Mouse (Mus musculus) lung, postnatal 4 days (tissue): ENCODE data around the gene Nek7.
A peak's percentile ranks its signal among the peaks of the same experiment; 100 is the strongest.

Experiments used
- DNase-seq, 2 experiments: peaks; one replicate each; pipeline ENCODE4 v3.0.0; 2021

The Nek7 gene

DNA sequence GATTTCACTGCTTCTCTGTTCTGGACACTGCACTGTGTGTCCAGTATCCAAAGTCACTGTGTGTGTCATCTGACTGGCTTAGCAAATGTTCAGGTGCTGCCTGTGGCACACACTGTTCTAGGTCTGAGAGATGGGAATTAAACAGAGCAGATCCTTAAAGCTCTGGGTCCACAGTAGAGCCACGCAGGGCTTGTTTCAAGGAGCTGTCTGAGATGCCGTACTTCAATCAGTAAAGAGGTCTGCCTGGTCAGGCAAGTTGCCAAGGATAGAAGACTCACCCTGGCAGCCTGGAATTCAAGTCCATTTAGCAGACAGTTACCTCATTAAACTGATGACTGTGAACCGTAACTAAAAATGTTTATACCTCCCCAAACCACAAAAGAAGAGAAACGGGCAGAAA, 112.9 kb downstream of the Nek7 start:
- peak in 1 of 2 experiments; percentile 23 for DNase-seq

DNA sequence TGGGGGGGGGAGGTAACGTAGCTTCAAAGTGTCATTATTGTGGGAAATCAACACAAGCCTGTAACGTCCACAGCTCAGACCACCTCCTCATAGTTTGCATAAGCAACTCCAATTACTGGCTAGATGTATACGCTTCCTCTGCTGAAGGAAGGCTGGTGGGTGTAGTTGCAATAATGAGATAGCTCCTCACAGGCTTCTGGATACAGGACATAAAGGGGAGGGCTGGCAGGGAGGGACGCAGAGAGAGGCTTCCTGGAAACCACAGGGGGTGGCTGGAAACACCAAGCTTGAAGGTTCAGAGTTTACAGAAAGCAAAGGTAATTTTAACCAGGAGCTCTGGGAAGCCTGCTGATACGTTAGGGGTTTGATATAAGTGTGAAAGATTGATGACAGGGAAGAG, 115.7 kb downstream of the Nek7 start:
- no peak for DNase-seq

DNA sequence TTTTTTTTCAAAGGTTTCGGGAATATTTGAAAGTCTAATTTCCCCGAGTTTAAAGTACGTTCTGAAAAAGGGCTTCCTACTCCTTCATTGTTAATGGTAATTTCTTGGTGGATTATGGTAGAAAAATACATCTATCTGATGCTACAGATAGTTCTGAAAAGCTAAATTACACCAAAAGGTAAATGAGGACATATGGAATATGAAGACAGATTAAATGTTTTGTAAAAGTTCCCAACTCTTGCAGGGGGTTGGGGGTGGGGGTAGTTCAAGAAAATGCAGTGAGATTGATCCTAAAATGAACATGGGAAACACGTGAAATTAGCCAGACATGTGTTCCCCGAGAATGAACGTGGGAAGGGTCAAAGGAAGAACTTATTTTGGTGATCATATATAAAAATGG, 119.2 kb downstream of the Nek7 start:
- DNase-seq, result no peak

DNA sequence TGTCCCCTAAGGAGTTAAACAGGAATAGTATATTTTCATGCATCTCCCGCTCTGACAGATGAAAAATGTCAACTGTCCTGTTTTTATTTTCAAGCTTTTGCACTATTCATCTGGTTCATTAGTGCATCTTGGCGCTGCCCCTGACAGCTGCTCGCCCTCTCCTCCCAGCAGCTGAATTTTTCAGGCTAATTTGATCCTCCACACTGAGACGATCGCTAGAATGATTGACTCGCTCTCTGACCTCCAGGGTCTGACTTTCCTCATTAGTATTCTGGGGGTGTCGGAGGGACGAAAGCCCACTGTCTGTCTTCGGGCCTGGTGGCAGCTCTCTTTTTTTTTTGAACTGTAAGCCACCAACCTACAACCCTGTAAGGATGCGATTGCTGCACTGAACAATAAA, 119.8 kb downstream of the Nek7 start:
- no peak for DNase-seq

DNA sequence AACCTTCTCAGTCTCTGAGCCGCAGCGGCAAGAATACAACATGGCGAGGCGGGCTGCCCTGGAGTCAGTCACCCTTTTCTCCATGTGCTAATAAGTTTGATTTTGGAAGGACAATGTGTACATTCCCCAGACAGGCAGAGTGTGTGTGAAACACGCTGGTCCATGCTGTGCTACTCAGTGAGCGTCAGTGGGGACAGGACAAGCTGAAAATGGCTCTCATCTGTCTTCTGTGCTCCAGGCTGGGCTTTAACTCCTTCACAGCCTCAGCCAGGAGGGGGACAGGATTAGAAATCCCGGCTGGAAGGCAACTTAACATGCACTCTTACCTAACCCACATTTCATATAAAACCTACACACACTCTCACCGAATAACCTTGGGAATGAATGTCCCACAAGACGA, 120.5 kb downstream of the Nek7 start:
- DNase-seq, result no peak

DNA sequence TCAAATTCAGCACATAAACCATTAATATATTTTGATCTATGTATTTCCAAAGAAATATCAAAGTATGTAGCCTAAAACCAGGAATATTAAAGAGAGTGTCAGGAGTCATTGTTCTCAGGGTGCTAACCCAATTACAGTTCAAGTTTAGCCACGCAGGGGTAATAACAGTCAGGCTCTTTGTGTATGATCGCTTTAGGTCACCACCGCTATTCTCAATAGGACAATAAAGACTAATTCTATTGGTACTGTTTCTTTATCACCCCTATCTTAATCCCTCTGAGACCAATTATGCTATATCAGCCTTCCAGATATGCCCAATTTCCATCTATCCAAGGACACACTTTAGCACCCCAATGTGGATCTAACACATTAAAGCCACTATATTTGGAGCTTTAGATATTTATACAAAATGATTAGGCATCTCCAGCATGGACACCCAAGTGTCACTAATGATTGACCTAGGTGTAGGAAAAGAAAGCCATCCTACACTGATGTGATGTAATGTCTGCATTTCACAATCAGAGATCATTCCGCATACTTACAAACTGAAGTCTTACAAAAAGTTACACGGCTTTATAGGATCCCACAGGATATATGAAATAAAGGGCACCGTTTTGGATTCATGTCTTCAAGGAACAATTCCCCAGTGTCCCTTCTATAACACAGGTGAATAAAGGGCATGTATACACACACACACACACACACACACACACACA, 128.4 kb downstream of the Nek7 start:
- no peak for DNase-seq

DNA sequence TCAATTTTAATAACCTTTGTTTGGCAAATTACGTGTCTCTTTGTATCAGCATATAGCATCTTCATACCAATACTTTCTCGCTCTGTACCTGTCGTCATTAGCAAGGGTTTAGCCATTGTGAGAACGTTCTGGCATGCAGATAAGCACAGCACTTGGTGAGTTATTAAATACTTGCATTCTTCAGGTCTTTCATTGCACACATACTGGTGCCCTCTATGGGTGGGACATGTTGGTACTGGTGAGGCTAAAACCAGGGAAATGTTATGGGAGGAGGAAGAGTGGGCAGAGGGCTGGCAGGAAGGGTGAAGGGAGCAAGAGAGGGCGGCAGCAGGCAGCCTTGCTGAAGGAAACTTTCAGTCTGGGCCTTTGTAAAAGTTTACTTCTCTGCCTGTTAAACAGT, 132.4 kb downstream of the Nek7 start:
- DNase-seq, result peak in 1 of 2 experiments; percentile 38

DNA sequence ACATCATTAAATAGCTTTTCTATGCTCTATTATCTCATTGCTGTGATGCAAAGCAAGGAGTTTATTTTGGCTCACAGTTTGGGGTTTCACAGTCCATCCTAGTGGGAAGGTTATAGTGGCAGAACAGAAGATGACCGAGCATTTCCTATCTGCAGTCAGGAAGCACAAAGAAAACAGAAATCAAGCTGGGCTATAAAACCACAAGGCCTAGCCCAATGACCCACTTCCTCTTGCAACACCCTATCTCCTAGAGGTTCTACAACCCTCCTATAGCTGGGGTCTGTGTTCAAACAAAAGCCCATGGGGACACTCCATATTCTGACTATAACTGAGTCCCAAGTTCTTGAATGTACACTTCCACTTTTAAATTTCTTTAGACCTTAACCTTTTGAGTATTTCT, 139.2 kb downstream of the Nek7 start:
- DNase-seq, result no peak

DNA sequence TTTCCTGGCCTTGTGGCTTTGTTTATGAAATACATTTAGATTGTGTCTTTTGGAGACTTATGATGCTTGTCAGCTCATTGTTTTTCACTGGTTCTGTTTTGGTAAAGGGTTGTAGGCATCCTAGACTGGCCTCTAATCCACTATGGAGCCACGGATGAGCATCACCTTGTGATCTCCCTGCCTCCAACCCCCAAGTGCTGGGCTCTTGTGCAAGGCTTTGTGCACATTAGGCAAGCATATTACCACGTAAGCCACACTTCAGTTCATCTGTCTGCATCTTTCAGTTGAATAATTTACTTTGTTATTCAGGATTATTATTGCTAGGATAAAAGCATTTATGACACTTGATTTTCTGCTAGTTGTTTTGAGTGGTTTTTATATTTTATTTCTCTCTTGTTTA, 154.6 kb downstream of the Nek7 start:
- no peak for DNase-seq

DNA sequence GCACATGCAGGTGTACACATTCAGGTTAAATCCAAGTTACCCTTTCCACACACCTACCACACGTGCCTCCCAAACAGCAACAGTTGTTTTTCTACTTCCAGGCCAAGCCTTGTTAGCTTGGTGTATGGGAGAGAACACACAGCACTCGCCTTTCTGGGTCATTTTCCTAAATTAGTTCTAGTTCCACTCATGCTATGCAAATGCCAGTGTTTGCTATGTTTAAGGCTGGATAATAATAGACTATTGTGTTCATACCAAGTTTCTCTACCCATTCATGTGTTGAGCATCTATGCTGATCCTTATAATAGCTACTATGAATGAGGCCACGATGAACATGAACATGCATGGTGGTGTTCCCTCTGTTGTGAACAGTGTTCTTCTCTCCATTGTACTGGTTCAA, 158.5 kb downstream of the Nek7 start:
- no peak for DNase-seq

DNA sequence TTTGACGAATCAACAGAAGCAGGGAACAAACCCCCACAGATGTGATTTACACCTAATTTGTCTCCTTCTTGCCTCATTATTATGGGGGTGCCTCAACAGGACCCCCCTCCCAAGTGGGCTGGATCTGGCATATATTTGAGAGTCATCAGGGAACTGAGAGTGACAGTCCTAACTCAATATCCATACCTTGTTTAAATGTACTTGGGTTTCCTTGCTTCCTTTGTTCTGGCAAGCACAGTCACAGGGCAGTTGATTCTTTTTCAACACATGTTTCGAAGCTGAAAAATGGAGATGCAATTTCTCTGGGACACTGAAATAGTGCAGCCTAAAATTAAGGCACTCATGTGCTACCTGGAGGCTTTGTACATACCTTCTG, 170.5 kb downstream of the Nek7 start:
- DNase-seq, result no peak

DNA sequence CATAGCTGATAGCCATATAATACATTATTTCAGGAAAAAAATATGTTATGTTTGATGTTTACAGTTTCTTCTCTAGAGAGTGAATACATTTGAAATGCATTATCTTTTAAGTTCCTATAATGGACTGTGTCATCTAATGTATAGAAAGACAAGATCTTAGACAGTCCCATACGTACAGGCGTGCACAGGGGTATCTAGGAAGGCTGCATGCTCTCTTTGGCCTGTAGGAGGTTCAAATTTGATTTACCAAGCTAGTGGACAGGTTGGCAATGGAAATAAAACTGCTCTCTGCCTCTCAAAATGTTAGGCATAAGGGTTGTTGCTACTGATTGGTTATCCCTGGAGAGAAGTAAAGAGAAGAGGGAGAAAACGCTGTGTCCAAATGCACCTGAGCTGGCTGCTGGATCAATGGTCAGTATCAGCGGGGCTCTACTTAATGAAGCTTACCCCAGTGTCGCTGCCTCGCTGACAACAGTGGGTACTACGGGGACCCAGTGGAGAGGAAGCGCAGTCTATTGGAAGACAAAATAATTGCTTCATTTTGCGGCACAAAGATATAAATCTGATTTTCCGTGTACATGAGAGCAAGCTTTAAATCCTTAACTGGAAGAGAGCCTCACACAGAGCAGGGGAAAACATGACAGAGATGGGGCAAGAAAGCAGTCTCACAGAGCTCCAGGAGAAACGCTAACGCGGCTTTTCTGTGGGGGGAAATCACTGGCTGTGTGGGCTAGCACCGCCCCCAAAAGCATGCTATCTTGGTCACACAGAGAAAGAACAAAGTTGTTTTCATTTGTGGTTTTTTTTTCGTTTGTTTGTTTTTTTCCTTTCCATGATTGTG, 171.1 kb downstream of the Nek7 start:
- no peak for DNase-seq

DNA sequence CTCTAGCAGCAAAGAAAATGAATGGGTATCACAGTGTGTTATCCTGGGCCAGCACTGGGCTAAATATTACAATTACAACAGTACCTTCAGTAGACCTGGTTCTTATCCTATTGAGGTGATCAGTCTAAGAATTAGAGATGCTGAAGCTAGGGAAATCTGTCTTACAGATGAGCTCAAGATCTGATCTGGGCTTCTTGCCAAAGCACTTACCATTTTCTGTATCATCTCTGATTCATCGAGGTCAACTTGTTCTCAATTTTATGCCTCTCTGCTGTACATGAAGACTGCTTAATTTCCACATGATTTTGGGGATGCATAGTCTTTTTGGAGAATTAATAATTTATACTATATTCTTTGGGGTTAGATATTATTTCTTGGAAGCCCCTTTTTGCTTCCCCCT, 173.1 kb downstream of the Nek7 start:
- no peak for DNase-seq
